Mouse (Mus musculus) MEL (cell line): ENCODE data around the gene Olfr1370.

Source experiments
- CTCF ChIP-seq, 3 experiments: IDR thresholded peaks in 2 of 3; conservative IDR thresholded peaks in 1 of 3; 2 replicates each; pipeline ENCODE4 v1.5.1; 2011 to 2012; ENCODE audit warnings: low read length in 3 of 3, low read depth in 2 of 3, mild to moderate bottlenecking in 2 of 3, improper control_type of control experiment in 1 of 3, inconsistent platforms in 1 of 3, mixed read lengths in 1 of 3, moderate library complexity in 1 of 3; ENCODE audit not compliant: control insufficient read depth in 1 of 3, insufficient read depth in 1 of 3, poor library complexity in 1 of 3, severe bottlenecking in 1 of 3
- E2F4 ChIP-seq: IDR thresholded peaks from 2 replicates; pipeline ENCODE4 v1.6.1; 2011; ENCODE audit warnings: low read depth, low read length, improper control_type of control experiment, borderline replicate concordance
- MAX ChIP-seq: IDR thresholded peaks from 2 replicates; pipeline ENCODE4 v1.6.1; 2011; ENCODE audit warnings: low read length, improper control_type of control experiment
- POLR2A ChIP-seq, 2 experiments: IDR thresholded peaks; 2 replicates each; pipeline ENCODE4 v1.6.1; 2011 to 2012; ENCODE audit warnings: low read length in 2 of 2, mild to moderate bottlenecking in 2 of 2, control low read depth in 1 of 2, improper control_type of control experiment in 1 of 2, low read depth in 1 of 2, moderate library complexity in 1 of 2; ENCODE audit not compliant: control insufficient read depth in 1 of 2, insufficient read depth in 1 of 2, poor library complexity in 1 of 2
- RCOR1 ChIP-seq: IDR thresholded peaks from 2 replicates; pipeline ENCODE4 v1.6.1; 2012; ENCODE audit warnings: low read depth, mild to moderate bottlenecking, inconsistent platforms, low read length, improper control_type of control experiment

GRCm38 (mm10) chr13:21024831-21025230 lies 49.9 kb downstream of the Olfr1370 start:
- TF ChIP-seq POLR2A (IDR thresholded peaks at IDR 0.05; ENCODE audit: control insufficient read depth in 1 of 2, insufficient read depth in 1 of 2, low read depth in 1 of 2, low read length in 2 of 2, poor library complexity in 1 of 2): no peak
- no peak for TF ChIP-seq MAX
- no peak for TF ChIP-seq E2F4
- TF ChIP-seq CTCF (IDR thresholded peaks at IDR 0.05 in 2 of 3, conservative IDR thresholded peaks at IDR 0.05 in 1 of 3; ENCODE audit: control insufficient read depth in 1 of 3, insufficient read depth in 1 of 3, low read depth in 2 of 3, low read length in 3 of 3, poor library complexity in 1 of 3, severe bottlenecking in 1 of 3): no peak
- no peak for TF ChIP-seq RCOR1
